Comparison of ENCODE assay signal across 22 mouse cellular contexts in genomic region chr10:4635740-4636139, GRCm38 (mm10). TPM values are rescaled to one million over a fixed set of nuclear protein-coding genes. Genes with fewer than 3 reads are reported as not detected.
DNase-seq lines count a peak whose midpoint lies in the region; ATAC-seq lines count a peak whose summit lies in the region.
"Had no signal": no experiment of that assay in that cellular context is flagged by ENCODE, and none has a peak within 500 bp of the region (broad histone marks: within the 10 kb centered on the region; RNA-seq: fewer than 3 reads in every experiment).

No protein-coding gene starts in this region.

- no peaks in the 10 kb centered on the region for H3K4me1 ChIP-seq in kidney, embryonic 14.5 days (ENCODE audit: control insufficient read depth, insufficient read depth, low read length)
- no peaks in the 10 kb centered on the region for H3K4me1 ChIP-seq in liver, embryonic 12.5 days
- H3K4me1 ChIP-seq: embryonic facial prominence, embryonic 15.5 days; forebrain, embryonic 10.5 days; heart, embryonic 10.5 days; hindbrain, embryonic 12.5 days had no signal

- 0 out of 2 replicates have a peak, but pooled peaks have one; percentile 43 for ATAC-seq in kidney, embryonic 14.5 days (ENCODE audit: low FRiP score, low TSS enrichment)
- ATAC-seq in liver, embryonic 12.5 days = no peak
- ATAC-seq: forebrain, embryonic 16.5 days; hindbrain, embryonic 16.5 days had no signal

- 56% methylated on average over 6 of the region's 6 CpGs for WGBS in kidney, embryonic 14.5 days
- WGBS in liver, embryonic 12.5 days (ENCODE audit: insufficient replicate concordance) = 66% methylated on average over 6 of the region's 6 CpGs

- H3K4me3 ChIP-seq in kidney, embryonic 14.5 days (ENCODE audit: low read length) = no peak overlapping the region
- H3K4me3 ChIP-seq in liver, embryonic 12.5 days = no peak overlapping the region
- H3K4me3 ChIP-seq: embryonic facial prominence, embryonic 15.5 days; erythroblast, embryonic 14.5 days; forebrain, embryonic 10.5 days; heart, embryonic 10.5 days; hindbrain, embryonic 12.5 days had no signal

- no peak overlapping the region for H3K27ac ChIP-seq in kidney, embryonic 14.5 days (ENCODE audit: low read depth, low read length)
- H3K27ac ChIP-seq in liver, embryonic 12.5 days = no peak overlapping the region
- H3K27ac ChIP-seq: embryonic facial prominence, embryonic 15.5 days; forebrain, embryonic 10.5 days; heart, embryonic 10.5 days; hindbrain, embryonic 12.5 days had no signal

- H3K4me2 ChIP-seq in kidney, embryonic 14.5 days (replicated peaks; ENCODE audit: low read depth, low read length) = no peak overlapping the region
- no peak overlapping the region for H3K4me2 ChIP-seq in liver, embryonic 12.5 days
- H3K4me2 ChIP-seq: embryonic facial prominence, embryonic 15.5 days; hindbrain, embryonic 12.5 days had no signal

- DNase-seq in kidney, adult 8-10 months = no peak
- DNase-seq in kidney, postnatal 14 days = peak; percentile 35
- DNase-seq in kidney, postnatal 36 days = no peak
- peak; percentile 40 for DNase-seq in R1 (ENCODE audit: low read depth, low spot score)
- DNase-seq: adrenal gland, postnatal 10 days; cerebellum, adult 18-20 months; cerebellum, adult 9-11 months; embryo, embryonic 11 days; gastrocnemius, postnatal 10 days; heart, adult 18-20 months; heart, postnatal 10 days; heart, postnatal 4 days had no signal

- no peak overlapping the region for H3K9ac ChIP-seq in kidney, embryonic 14.5 days (ENCODE audit: low read depth, low read length)
- H3K9ac ChIP-seq in liver, embryonic 12.5 days = no peak overlapping the region
- H3K9ac ChIP-seq: embryonic facial prominence, embryonic 15.5 days; hindbrain, embryonic 12.5 days had no signal

- H3K36me3 ChIP-seq in kidney, embryonic 14.5 days (ENCODE audit: control insufficient read depth, insufficient read depth, low read length) = no peaks in the 10 kb centered on the region
- H3K36me3 ChIP-seq in liver, embryonic 12.5 days = no peaks in the 10 kb centered on the region
- H3K36me3 ChIP-seq: embryonic facial prominence, embryonic 15.5 days; forebrain, embryonic 10.5 days; heart, embryonic 10.5 days; hindbrain, embryonic 12.5 days had no signal

- H3K9me3 ChIP-seq in kidney, embryonic 14.5 days (ENCODE audit: control insufficient read depth, low read length) = no peaks in the 10 kb centered on the region
- H3K9me3 ChIP-seq in liver, embryonic 12.5 days (replicated peaks) = no peaks in the 10 kb centered on the region
- H3K9me3 ChIP-seq: embryonic facial prominence, embryonic 15.5 days; forebrain, embryonic 10.5 days; heart, embryonic 10.5 days; hindbrain, embryonic 12.5 days had no signal

- H3K27me3 ChIP-seq in kidney, embryonic 14.5 days (ENCODE audit: control insufficient read depth, insufficient read depth, low read length) = no peaks in the 10 kb centered on the region
- H3K27me3 ChIP-seq in liver, embryonic 12.5 days (replicated peaks) = no peaks in the 10 kb centered on the region
- H3K27me3 ChIP-seq: CH12.LX; embryonic facial prominence, embryonic 15.5 days; hindbrain, embryonic 12.5 days had no signal

RNA-seq across cellular contexts. Expression of gene Esr1, which starts 24.3 kb away (rescaled TPM):
- polyA plus RNA-seq in kidney, embryonic 14.5 days (2014; fragmentation: Nextera tagmentation; extraction: Ambion mirVana) = 1.0 and 2.1 TPM in 2 replicates
- polyA plus RNA-seq in liver, embryonic 12.5 days (2016; fragmentation: Nextera tagmentation; extraction: Ambion mirVana) = 0.01 and 0.10 TPM in 2 replicates
- polyA plus RNA-seq: forebrain, embryonic 10.5 days had no signal

Comparison
In these comparisons a context has a peak if more than half of its experiments do, and no peak if none do; other contexts are left out.
1. DNase-seq: peak in kidney, postnatal 14 days (single experiment) and R1 (single experiment); none in kidney, adult 8-10 months (0 of 2) and kidney, postnatal 36 days (0 of 2).